Mouse (Mus musculus) cerebellum, adult 8-10 months (tissue): Measurements from ENCODE around the gene Rgs10.

Experiments used
- DNase-seq: peaks from one replicate; pipeline ENCODE4 v3.0.0; 2022

Gene Rgs10

DNA sequence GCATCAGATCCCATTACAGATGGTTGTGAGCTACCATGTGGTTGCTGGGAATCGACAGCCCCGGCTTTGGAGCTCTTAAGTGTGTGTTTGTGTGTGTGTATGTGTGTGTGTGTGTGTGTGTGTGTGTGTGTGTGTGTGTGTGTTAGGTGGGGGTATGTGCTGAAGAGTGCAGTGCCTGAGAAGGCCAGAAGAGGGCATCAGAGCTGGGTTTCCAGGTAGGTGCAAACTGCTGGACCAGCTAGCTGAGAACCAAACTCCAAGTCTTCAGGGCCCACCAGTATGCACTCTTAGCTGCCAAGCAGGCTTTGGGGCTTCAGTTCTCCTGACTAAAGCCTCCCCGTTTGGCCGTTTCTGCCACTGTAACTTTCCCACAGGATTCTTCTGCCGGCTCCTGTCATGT, 10.3 kb downstream of the Rgs10 start:
- no peak for DNase-seq

- DNase-seq, result no peak
Observed at GRCm38 (mm10) chr7:128403988-128404387, 14.6 kb downstream of the Rgs10 start.

DNA sequence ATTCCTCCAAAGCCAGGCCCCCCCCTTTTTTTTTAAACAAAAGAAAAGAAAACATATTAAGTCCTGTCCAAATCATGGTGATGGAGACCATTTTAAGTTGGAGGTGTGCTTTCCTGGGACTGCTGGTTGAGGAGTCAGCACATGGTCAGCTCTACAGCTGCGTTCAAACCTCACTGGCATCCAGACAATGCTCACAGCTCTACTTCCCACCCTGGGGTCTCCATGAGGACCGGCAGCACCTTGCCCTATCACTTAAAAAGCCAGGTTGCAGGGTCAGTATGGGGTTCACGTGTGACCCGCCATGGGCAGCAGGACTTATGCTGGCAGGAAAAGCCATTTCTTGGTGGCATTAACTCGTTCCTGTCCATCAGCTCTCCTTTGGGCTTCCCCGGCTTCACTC, 15.0 kb downstream of the Rgs10 start:
- DNase-seq, result no peak

GRCm38 (mm10) chr7:128403128-128403527, 15.4 kb downstream of the Rgs10 start:
- DNase-seq, result no peak

DNA sequence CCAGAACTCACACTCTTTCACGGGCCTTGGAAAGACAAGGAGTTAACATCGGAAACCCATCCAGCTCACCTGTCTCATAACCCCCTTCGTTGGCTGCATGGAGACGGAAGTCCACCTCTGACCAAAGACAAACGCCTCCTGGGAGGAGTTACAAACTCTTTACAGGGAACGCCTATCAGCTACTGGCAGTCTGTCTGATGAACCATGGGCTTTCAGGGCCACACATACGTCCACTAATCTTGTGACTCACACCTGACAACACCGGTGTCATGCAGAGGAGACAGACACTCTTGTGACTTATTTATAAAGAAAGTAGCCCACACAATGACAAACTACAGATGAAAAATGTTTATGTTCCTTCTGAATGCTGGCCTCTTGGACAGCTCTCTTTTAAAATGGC, 16.0 kb downstream of the Rgs10 start:
- DNase-seq, result no peak

DNA sequence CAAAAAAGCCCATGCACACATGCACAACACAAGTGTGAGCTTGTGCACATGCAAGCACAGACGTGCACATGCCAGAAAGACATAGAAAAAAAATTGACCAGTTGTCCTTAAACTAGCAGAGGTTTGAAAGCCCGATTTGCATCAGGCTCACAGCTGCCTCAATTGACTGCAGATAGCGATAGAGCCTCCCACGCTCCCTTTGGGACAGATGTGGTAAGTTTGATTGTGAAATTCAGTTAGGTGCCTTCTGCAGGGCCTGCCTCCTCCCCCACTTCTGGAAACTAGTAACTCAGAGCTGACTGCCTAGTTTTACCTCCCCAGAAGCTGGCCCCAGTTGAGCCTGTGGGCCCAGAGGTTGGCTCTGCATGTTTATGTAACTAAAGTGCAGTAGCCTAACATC, 19.9 kb downstream of the Rgs10 start:
- DNase-seq, result no peak

DNA sequence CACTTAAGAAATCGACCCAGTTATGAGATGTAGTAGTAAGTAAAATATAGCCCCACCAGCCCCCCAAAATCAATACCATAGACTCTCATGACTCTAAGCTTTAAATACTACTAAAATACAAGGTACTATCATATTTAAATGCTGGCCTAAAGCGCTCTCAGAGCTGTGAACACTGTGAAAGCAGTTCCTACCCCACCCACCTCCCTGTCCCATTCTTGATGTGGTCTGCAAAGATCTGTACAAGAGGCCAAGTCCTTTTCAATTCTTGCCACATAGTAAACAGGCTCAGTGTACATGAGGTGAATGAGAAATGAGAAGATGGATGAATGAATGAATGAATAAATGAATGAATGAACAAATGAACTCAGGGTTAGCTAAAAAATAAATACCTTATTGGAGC, 21.5 kb downstream of the Rgs10 start:
- no peak for DNase-seq

DNA sequence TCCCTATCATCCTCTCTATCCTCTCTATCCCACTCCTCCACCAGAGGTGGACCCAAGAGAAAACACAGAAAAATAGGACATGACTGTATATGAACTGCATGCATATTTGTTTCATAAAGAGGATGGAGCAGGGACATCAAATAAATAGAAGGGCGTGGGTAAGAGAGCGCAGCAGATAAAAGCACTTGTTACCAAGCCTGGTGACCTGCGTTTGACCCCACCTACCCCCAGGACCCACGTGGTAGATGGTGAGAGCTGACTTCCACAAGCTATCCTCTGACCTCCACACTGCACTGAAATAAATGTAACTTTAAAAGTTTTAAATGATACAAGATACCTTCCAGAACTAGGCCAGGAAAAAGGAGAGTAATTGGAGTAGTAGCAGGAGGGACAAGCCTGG, 24.8 kb downstream of the Rgs10 start:
- DNase-seq, result no peak

- no peak for DNase-seq
Observed at GRCm38 (mm10) chr7:128392972-128393314, 25.6 kb downstream of the Rgs10 start.

- no peak for DNase-seq
Observed at GRCm38 (mm10) chr7:128392071-128392971, 26.2 kb downstream of the Rgs10 start.

DNA sequence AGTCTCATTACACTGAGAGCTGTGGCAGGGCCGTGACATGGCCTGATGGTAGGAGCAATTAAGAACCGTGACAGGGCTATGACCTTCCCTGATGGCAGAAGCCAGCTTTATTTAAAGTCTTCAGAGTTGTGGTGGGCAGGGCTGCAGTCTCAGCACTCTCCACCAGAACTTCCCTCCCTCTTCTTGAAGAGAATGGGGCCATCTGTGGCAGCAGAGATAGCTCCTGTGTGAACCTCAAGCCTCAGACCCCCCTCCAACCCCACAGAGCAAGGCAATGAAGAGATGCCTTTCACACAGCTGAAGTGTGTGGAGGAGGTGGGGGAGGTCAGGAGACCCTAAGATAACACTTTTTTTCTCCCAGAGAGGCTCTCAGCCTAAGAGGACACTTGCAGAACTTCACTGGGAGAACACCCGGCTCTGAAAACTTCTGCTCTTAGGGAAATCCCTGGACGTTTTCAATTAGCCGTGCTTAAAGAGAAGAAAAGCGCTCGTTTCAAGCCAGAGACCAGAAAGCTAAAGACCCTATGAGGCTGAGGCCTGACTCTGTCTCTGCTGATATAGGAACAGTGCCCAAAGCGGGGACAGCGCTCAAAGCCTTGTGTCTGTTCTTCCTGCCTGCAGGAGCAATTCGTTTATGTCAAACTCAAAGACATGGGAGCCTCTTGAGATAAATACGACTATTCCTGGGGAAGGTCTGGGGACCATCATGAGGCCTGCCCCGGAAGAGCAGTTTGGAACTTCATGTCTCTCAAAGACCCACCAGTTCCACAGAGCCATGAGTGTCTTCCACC, 27.1 kb downstream of the Rgs10 start:
- DNase-seq, result no peak

DNA sequence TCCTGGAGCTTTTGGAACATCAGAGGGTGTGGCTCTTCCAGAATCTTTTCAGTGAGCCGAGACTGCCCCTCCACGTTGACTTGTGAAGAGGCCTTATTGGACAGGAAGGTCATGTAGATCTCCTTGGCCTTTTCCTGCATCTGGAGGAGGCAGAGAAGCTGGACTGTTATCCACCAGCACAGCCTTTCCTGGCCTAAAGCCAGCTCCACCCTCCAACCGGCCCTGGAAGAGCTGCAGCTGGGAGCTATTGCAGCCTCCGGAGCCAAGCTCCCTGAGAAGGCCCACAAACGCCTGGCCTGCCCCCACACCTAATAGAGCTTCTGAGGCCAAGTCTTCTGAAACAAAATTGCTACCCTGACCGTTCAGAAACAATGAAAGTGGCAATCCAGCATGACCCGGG, 29.6 kb downstream of the Rgs10 start:
- DNase-seq, result no peak

DNA sequence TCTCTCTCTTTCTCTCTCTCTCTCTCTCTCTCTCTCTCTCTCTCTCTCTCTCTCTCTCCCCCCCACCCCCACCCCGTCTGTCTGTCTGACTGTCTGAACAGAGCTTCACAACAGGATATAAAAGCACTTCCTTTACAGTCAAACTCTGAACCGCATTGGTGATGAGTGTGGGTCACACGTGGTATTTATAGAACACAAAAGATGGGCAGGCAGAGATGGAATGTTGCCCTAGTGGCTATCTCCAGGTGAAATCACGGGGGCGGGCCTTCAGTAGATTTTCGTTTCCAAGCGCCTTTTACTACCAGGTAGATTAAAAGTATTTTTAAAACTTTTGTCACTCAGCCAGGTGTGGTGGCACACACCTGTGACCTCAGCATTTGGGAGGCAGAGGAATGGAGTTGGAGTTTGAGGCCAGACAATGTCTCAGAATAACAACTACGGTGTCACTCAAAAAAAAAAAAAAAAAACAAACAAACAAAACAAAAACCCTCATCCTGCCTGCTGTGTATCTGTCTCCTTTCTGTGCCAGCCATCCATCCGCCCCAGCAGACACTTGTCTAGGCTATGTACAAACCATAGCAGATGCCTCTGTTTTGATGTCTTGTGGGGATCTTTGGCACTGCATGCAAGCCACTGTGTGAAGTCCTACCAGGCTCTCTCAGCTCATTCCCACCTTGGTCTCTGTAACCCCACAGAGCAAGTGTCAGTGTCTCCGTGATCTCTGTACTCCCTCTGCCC, 34.7 kb downstream of the Rgs10 start:
- no peak for DNase-seq

- no peak for DNase-seq
Observed at GRCm38 (mm10) chr7:128383189-128383725, 35.3 kb downstream of the Rgs10 start.

DNA sequence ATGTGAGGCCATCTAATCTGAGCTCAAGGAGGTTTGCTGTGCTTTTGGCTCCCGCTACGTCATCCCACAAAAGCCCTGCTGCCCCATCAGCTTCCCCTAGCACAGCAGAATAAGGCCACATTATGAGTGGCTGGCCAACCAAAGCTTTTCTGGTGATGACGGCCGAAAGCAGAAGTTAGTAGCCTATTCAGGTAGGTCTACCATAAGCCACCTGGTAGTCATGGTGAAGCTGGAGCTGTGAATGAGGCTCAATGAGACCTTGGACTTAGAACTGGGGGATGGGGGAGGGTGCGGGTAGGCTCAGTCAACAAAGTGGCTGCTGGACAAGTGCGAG, 36.1 kb downstream of the Rgs10 start:
- DNase-seq, result no peak

GRCm38 (mm10) chr7:128381811-128382526, 36.6 kb downstream of the Rgs10 start:
- no peak for DNase-seq

DNA sequence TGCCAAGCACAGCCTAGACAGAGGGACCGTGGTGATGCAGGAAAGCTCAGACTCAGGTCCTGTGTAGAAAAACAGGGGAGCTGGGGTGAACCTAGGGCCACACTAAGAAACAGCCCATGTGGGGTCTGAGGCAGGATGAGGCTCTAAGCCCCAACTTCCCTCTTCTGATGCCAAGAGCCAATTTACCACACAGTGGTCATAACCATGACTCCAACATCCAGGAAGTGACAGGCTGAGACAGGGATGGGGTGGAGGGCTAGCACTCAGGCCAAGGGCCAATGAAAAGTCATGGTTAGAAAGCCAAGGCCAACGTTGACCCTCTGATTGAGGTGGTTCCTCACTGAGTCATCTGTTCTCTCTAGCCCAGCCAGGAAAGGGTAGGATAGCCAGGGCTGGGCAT, 37.6 kb downstream of the Rgs10 start:
- DNase-seq, result no peak

DNA sequence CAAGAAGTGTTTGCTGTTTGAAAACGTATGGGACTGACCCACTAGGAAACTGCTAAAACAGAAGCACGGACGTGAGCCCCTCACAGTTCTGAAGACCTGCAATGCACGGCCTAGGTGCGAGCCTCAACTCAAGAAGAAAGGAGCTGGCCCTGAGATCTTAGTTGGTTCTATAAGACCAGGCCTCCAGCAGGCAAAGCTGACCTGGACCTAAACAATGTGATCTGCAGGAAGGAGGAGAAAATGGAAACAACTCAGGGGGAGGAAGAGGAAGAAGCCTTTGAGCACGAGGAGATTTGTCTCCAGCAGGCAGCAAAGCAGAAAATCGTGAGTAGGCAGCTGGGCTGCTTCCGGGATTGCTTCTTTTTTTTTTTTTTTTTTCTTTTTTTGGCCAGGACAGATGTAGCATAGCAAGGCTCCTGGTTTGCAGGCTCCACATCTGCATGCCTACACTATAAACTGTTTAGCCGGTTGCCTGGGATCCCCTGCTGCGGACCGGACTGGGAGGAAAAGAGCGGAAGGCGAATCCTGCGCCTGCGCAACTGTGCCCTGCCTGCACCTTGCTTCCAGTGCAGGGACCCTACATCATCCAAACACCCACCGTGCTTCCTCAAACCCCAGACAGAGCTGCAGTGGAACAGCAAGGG, 39.3 kb downstream of the Rgs10 start:
- DNase-seq, result no peak

- DNase-seq, result no peak
Observed at GRCm38 (mm10) chr7:128376206-128376701, 42.3 kb downstream of the Rgs10 start.

GRCm38 (mm10) chr7:128374156-128374555, 44.4 kb downstream of the Rgs10 start:
- DNase-seq, result no peak

DNA sequence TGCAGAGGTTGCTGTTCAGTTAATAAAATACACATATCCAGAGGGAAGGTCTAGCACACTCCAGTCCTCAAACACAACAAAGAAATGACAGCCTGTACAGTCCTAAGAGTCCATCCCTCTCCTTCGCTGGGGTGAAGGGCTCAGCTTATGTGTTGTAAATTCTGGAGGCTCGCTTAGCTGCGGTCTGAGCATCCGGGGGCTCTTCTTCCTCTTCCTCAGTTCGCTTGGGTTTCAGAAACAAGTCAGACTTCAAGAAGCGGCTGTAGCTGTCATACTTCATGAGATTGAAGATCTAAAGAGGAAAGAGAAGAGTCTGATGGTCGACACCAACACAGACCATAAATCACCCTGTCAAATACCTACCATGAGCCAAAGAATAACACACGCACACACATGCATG, 44.8 kb downstream of the Rgs10 start:
- DNase-seq, result no peak

DNA sequence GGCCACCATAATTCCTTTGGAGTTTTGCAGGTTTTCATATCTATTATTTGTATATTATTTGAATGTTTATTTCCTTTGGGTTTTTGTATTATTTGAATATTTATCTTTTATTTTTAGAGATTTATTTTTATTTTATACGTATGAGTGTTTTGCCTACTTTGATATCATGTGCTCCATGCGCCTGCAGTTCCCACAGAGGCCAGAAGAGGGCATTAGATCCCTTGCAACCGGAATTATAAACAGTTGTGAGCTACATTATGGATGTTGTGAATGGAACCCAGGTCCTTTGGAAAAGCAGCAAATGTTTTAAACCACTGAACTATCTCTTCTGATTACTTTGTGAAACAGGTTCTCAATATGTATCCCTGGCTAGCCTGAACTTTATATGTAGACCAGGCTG, 46.2 kb downstream of the Rgs10 start:
- DNase-seq, result no peak
